ENCODE assay signal across 19 mouse cellular contexts in the genomic region with DNA sequence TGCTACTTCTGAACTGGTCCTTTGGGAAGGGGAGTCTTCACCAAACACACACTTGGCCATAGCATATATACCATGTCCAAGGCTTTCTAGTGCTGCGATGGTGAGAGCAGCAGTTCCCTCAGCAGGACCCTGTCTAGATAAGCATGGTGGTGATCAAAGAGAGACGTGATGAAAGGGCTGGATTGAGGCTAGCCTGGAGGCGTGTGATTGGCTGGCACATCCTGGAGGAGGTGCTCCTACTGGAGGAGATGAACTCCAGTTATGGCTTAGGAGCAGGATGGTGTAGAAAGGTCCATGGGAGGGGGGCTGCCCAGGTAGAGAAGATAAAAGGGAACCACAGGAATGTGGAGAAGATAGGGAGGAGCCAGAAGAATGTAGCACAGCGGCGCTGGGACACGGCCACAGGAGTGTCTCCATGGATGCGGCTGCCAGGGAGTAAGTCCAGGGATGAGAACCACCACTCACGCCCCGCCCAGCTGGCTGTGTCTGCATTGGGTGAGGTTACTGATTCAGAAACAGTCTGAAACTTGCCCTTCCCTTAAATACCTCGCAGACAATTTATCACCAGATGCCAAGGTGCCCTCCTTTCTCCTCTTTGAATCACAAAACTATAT.
DNase-seq lines count a peak whose midpoint lies in the region; ATAC-seq and TF ChIP-seq lines count a peak whose summit lies in the region.
"Had no signal": no experiment of that assay in that cellular context is flagged by ENCODE, and none has a peak within 500 bp of the region (broad histone marks: within the 10 kb centered on the region; RNA-seq: fewer than 3 reads in every experiment).

No protein-coding gene starts in this region.

- no peak for TF ChIP-seq CTCF in gastrocnemius, adult 2 months (IDR thresholded peaks at IDR 0.05)
- no peak for TF ChIP-seq CTCF in left cerebral cortex, adult 2 months (IDR thresholded peaks at IDR 0.05)

- H3K36me3 ChIP-seq in heart, embryonic 16.5 days (ENCODE audit: control insufficient read depth, insufficient read depth): peaks cover 41% of the 10 kb centered on the region

- H3K4me1 ChIP-seq in heart, embryonic 16.5 days (ENCODE audit: control insufficient read depth, insufficient read depth, low read length): peaks cover 54% of the 10 kb centered on the region

- H3K27ac ChIP-seq in gastrocnemius, adult 2 months: no peak overlapping the region
- H3K27ac ChIP-seq in heart, embryonic 16.5 days (ENCODE audit: low read length): peak overlapping the region; percentile 51
- H3K27ac ChIP-seq in left cerebral cortex, adult 2 months: no peak overlapping the region
- H3K27ac ChIP-seq: embryonic facial prominence, embryonic 10.5 days; forebrain, embryonic 13.5 days; liver, embryonic 15.5 days; macrophage had no signal

- no peaks in the 10 kb centered on the region for H3K9me3 ChIP-seq in heart, embryonic 16.5 days (replicated peaks; ENCODE audit: control insufficient read depth, low read length)
- H3K9me3 ChIP-seq: embryonic facial prominence, embryonic 10.5 days; forebrain, embryonic 13.5 days; liver, embryonic 15.5 days had no signal

- no peak overlapping the region for H3K9ac ChIP-seq in heart, embryonic 16.5 days (ENCODE audit: low read length)
- H3K9ac ChIP-seq: forebrain, embryonic 13.5 days; liver, embryonic 15.5 days had no signal

- no peak; the same call in 1 of the 2 replicates for ATAC-seq in heart, embryonic 16.5 days (replicated peaks; ENCODE audit: extremely low read depth, insufficient read depth, low FRiP score)
- ATAC-seq: forebrain, embryonic 13.5 days had no signal

- no peaks in the 10 kb centered on the region for H3K27me3 ChIP-seq in heart, embryonic 16.5 days (ENCODE audit: control insufficient read depth, insufficient read depth, low read length)
- H3K27me3 ChIP-seq: forebrain, embryonic 13.5 days; liver, embryonic 15.5 days had no signal

- no peak overlapping the region for H3K4me3 ChIP-seq in gastrocnemius, adult 2 months
- H3K4me3 ChIP-seq in heart, embryonic 16.5 days (ENCODE audit: low read length): no peak overlapping the region
- H3K4me3 ChIP-seq in left cerebral cortex, adult 2 months: no peak overlapping the region
- H3K4me3 ChIP-seq: embryonic facial prominence, embryonic 10.5 days; forebrain, embryonic 13.5 days; liver, embryonic 15.5 days had no signal

- no peak overlapping the region for H3K4me2 ChIP-seq in heart, embryonic 16.5 days (ENCODE audit: low read depth, low read length)
- H3K4me2 ChIP-seq: forebrain, embryonic 13.5 days; liver, embryonic 15.5 days; midbrain, embryonic 11.5 days had no signal

- WGBS in heart, embryonic 16.5 days: 33% methylated on average over 10 of the region's 10 CpGs

- intact Hi-C loops in gastrocnemius, adult 2 months (cut with DNase I): loop anchor here (5.0 kb wide), 1 partner anchor 151 kb away; the partner anchor contains the start of gene Daam1
- intact Hi-C loops in left cerebral cortex, adult 2 months (cut with DNase I): loop anchor here (5.0 kb wide), 2 partner anchors 151 to 216 kb away; partner anchors contain the start of gene Daam1

- DNase-seq in gastrocnemius, adult 2 months: peak; percentile 76
- DNase-seq in gastrocnemius, postnatal 10 days: no peak
- peak; percentile 19 for DNase-seq in lung, postnatal 25 days (ENCODE audit: low spot score)
- DNase-seq in lung, postnatal 10 days: no peak
- DNase-seq in ZHBTc4 (ENCODE audit: low read depth, low spot score): peak; percentile 70
- DNase-seq in left cerebral cortex, adult 2 months (ENCODE audit: extremely low spot score in 1 of 2, low spot score in 2 of 2): no peak
- DNase-seq in kidney, postnatal 10 days: no peak
- DNase-seq: adrenal gland, postnatal 25 days; cerebellum, adult 18-20 months; kidney, adult 18-20 months; kidney, postnatal 25 days; layer of hippocampus, adult 9-11 months; right cerebral cortex, adult 18-20 months had no signal

Comparison
In these comparisons a context has a peak if more than half of its experiments do, and no peak if none do; other contexts are left out.
1. DNase-seq: peak in gastrocnemius, adult 2 months (single experiment), lung, postnatal 25 days (single experiment) and ZHBTc4 (single experiment); none in gastrocnemius, postnatal 10 days (single experiment), lung, postnatal 10 days (single experiment), left cerebral cortex, adult 2 months (0 of 2) and kidney, postnatal 10 days (single experiment).